Mouse (Mus musculus) C2C12 (cell line): ENCODE data around the gene Zfp574. TPM values are rescaled to one million over a fixed set of nuclear protein-coding genes. Genes with fewer than 3 reads are reported as not detected.

Experiments
- H3K27me3 ChIP-seq: one replicate; pipeline ENCODE4 v1.6.1; 2011; ENCODE audit not compliant: control insufficient read depth, insufficient read depth, insufficient read length
- H3K36me3 ChIP-seq: one replicate; pipeline ENCODE4 v1.6.1; 2011; ENCODE audit not compliant: control insufficient read depth, insufficient read depth
- H3K4me3 ChIP-seq: one replicate; pipeline ENCODE4 v1.5.1; 2011; ENCODE audit warnings: mild to moderate bottlenecking, control low read depth; ENCODE audit not compliant: poor library complexity, insufficient read depth, severe bottlenecking
- H3K79me2 ChIP-seq: one replicate; pipeline ENCODE4 v1.6.1; 2011; ENCODE audit not compliant: control insufficient read depth, insufficient read depth
- H3K79me3 ChIP-seq: one replicate; pipeline ENCODE4 v1.6.1; 2011; ENCODE audit warnings: low read depth, control low read depth
- H3ac ChIP-seq: one replicate; pipeline ENCODE3; 2011; ENCODE audit warnings: low read depth; ENCODE audit not compliant: control insufficient read depth, insufficient read length
- CEBPB ChIP-seq: IDR thresholded peaks from one replicate; pipeline ENCODE4 v1.6.1; 2011; ENCODE audit warnings: low read depth, mild to moderate bottlenecking, control low read depth, moderate library complexity
- CTCF ChIP-seq: IDR thresholded peaks from one replicate; pipeline ENCODE4 v1.5.1; 2011; ENCODE audit not compliant: control insufficient read depth, insufficient read depth, insufficient read length
- FOSL1 ChIP-seq: IDR thresholded peaks from one replicate; pipeline ENCODE4 v1.8.0; 2011; ENCODE audit warnings: mild to moderate bottlenecking, low read length; ENCODE audit not compliant: poor library complexity, insufficient read depth, severe bottlenecking
- MAX ChIP-seq: IDR thresholded peaks from one replicate; pipeline ENCODE4 v1.6.1; 2011; ENCODE audit warnings: mild to moderate bottlenecking, control low read depth
- MYOD1 ChIP-seq: IDR thresholded peaks from one replicate; pipeline ENCODE4 v1.6.1; 2011; ENCODE audit warnings: low read depth; ENCODE audit not compliant: control insufficient read depth, insufficient read length
- MYOG ChIP-seq: IDR thresholded peaks from one replicate; pipeline ENCODE4 v1.6.1; 2011; ENCODE audit not compliant: control insufficient read depth, insufficient read length; ENCODE audit errors: extremely low read depth
- USF1 ChIP-seq: IDR thresholded peaks from one replicate; pipeline ENCODE4 v1.6.1; 2011; ENCODE audit warnings: low read depth, mild to moderate bottlenecking, control low read depth, moderate library complexity
- long read RNA-seq, 2 experiments: library from polyadenylated mRNA; unstranded; transcript quantifications; one replicate each; pipeline ENCODE4 v2.0.0; 2019 to 2020
- polyA plus RNA-seq: library from polyadenylated mRNA; unstranded; fragments of >200 nt; fragmentation: generic; extraction: Trizol; gene quantifications from one replicate; pipeline ENCODE4 v1.2.1, GENCODE M21; 2012; ENCODE audit warnings: missing spikeins

The Zfp574 gene
- 15.5 TPM for polyA plus RNA-seq
- long read RNA-seq, experiment 1, full-length matches to known transcripts = 8 of 13 reads
- long read RNA-seq, experiment 1, partial matches to known transcripts = 5 of 13 reads
- long read RNA-seq, experiment 1, other reads (novel, unspliced or antisense) = 0 of 13 reads
- long read RNA-seq, experiment 2, full-length matches to known transcripts = 53 of 57 reads
- long read RNA-seq, experiment 2, partial matches to known transcripts = 0 of 57 reads
- long read RNA-seq, experiment 2, other reads (novel, unspliced or antisense) = 4 of 57 reads

GRCm38 (mm10) chr7:25071979-25072715 is at the start of gene Zfp574, which contains the start of gene Grik5:
Gene Zfp574, plus strand, starts transcription at chr7:25072567.
Gene Grik5, minus strand, starts transcription at chr7:25072346.
- Histone ChIP-seq H3K79me3 (no peaks in the 10 kb centered on the region), H3K27me3 (no peaks in the 10 kb centered on the region), H3ac (peak within 1 kb of the TSS; percentile 76), H3K79me2 (peaks cover 2% of the 10 kb centered on the region), H3K36me3 (no peaks in the 10 kb centered on the region), H3K4me3 (peak within 1 kb of the TSS; percentile 14)
- TF ChIP-seq MYOD1 = no peak
- no peak for TF ChIP-seq USF1
- TF ChIP-seq CEBPB = no peak
- TF ChIP-seq MAX = no peak
- TF ChIP-seq CTCF = no peak
- TF ChIP-seq MYOG = no peak
- TF ChIP-seq FOSL1 = no peak

- Histone ChIP-seq H3K79me3 (no peaks in the 10 kb centered on the region), H3K36me3 (no peaks in the 10 kb centered on the region), H3ac (no peak overlapping the region), H3K79me2 (no peaks in the 10 kb centered on the region), H3K4me3 (no peak overlapping the region), H3K27me3 (no peaks in the 10 kb centered on the region)
- TF ChIP-seq USF1 = no peak
- TF ChIP-seq CTCF = no peak
- TF ChIP-seq FOSL1 = no peak
- no peak for TF ChIP-seq MYOD1
- no peak for TF ChIP-seq MAX
- TF ChIP-seq MYOG = no peak
- TF ChIP-seq CEBPB = no peak
Observed at GRCm38 (mm10) chr7:25025855-25026439, 46.4 kb upstream of the Zfp574 start.

GRCm38 (mm10) chr7:25026452-25026851 is 45.9 kb upstream of the Zfp574 start:
- Histone ChIP-seq H3ac (no peak overlapping the region), H3K4me3 (no peak overlapping the region), H3K79me3 (no peaks in the 10 kb centered on the region), H3K79me2 (no peaks in the 10 kb centered on the region), H3K27me3 (no peaks in the 10 kb centered on the region), H3K36me3 (no peaks in the 10 kb centered on the region)
- no peak for TF ChIP-seq MAX
- TF ChIP-seq CEBPB = no peak
- no peak for TF ChIP-seq MYOD1
- TF ChIP-seq USF1 = no peak
- no peak for TF ChIP-seq CTCF
- TF ChIP-seq MYOG = no peak
- TF ChIP-seq FOSL1 = no peak

- TF ChIP-seq CTCF = peak; percentile 47
- no peak for TF ChIP-seq CEBPB
- H3K36me3 ChIP-seq = no peaks in the 10 kb centered on the region
- no peaks in the 10 kb centered on the region for H3K27me3 ChIP-seq
- H3K79me2 ChIP-seq = no peaks in the 10 kb centered on the region
- no peak overlapping the region for H3ac ChIP-seq
- no peak overlapping the region for H3K4me3 ChIP-seq
- no peaks in the 10 kb centered on the region for H3K79me3 ChIP-seq
Observed at GRCm38 (mm10) chr7:25030032-25030753, 42.2 kb upstream of the Zfp574 start.

- TF ChIP-seq MYOG = no peak
- TF ChIP-seq USF1 = no peak
- no peak for TF ChIP-seq CEBPB
- TF ChIP-seq FOSL1 = no peak
- no peak for TF ChIP-seq CTCF
- no peak for TF ChIP-seq MYOD1
- TF ChIP-seq MAX = no peak
- H3K79me2 ChIP-seq = no peaks in the 10 kb centered on the region
Observed at GRCm38 (mm10) chr7:25031528-25031927, 40.8 kb upstream of the Zfp574 start.

GRCm38 (mm10) chr7:25034796-25035195 is 37.6 kb upstream of the Zfp574 start:
- H3K4me3 ChIP-seq = no peak overlapping the region
- H3K79me3 ChIP-seq = no peaks in the 10 kb centered on the region
- no peaks in the 10 kb centered on the region for H3K36me3 ChIP-seq
- no peak overlapping the region for H3ac ChIP-seq
- TF ChIP-seq MAX (no peak), CTCF (no peak), CEBPB (no peak), USF1 (no peak), MYOG (no peak), FOSL1 (no peak), MYOD1 (no peak)
- no peaks in the 10 kb centered on the region for H3K79me2 ChIP-seq
- H3K27me3 ChIP-seq = no peaks in the 10 kb centered on the region

More at GRCm38 (mm10) chr7:25031528-25031927, 40.8 kb upstream of the Zfp574 start:
- Histone ChIP-seq H3K4me3 (no peak overlapping the region), H3K27me3 (no peaks in the 10 kb centered on the region), H3ac (no peak overlapping the region), H3K79me3 (no peaks in the 10 kb centered on the region), H3K36me3 (no peaks in the 10 kb centered on the region)
